Mouse (Mus musculus) hindbrain, postnatal 0 days (tissue): ENCODE measurements around the gene Grb10. TPM values are rescaled to one million over a fixed set of nuclear protein-coding genes. Genes with fewer than 3 reads are reported as not detected.

Experiments
- ATAC-seq: fragments of 200-750 bp; cut with Nextera tagmentation; 2 replicates; pipeline ENCODE4 v1.8.0; 2017; ENCODE audit warnings: mild to moderate bottlenecking, moderate TSS enrichment, moderate library complexity
- DNase-seq: peaks from one replicate; pipeline ENCODE4 v3.0.0-alpha.2; 2015; ENCODE audit warnings: low spot score
- H3K27ac ChIP-seq: fragments of 300-500 bp; sonication (generic); 2 replicates; pipeline ENCODE4 v1.5.1; 2014; ENCODE audit warnings: mild to moderate bottlenecking
- H3K27me3 ChIP-seq: fragments of 300-500 bp; sonication (generic); 2 replicates; pipeline ENCODE4 v1.6.1; 2014; ENCODE audit warnings: low read length, mixed read lengths; ENCODE audit not compliant: insufficient read depth
- H3K36me3 ChIP-seq: fragments of 300-500 bp; sonication (generic); 2 replicates; pipeline ENCODE4 v1.6.1; 2014; ENCODE audit warnings: low read length, mixed read lengths; ENCODE audit not compliant: insufficient read depth
- H3K4me1 ChIP-seq: fragments of 300-500 bp; sonication (generic); 2 replicates; pipeline ENCODE4 v1.6.1; 2014; ENCODE audit warnings: antibody characterized with exemption, low read length, mixed read lengths; ENCODE audit not compliant: insufficient read depth
- H3K4me2 ChIP-seq: fragments of 300-500 bp; sonication (generic); 2 replicates; pipeline ENCODE4 v1.6.1; 2014; ENCODE audit warnings: low read depth, mild to moderate bottlenecking, low read length, moderate library complexity, mixed read lengths
- H3K4me3 ChIP-seq: fragments of 300-500 bp; sonication (generic); 2 replicates; pipeline ENCODE4 v1.5.1; 2014; ENCODE audit warnings: low read length
- H3K9ac ChIP-seq: fragments of 300-500 bp; sonication (generic); replicated peaks from 2 replicates; pipeline ENCODE4 v1.6.1; 2014; ENCODE audit warnings: mild to moderate bottlenecking, low read length, moderate library complexity, mixed read lengths
- H3K9me3 ChIP-seq: fragments of 300-500 bp; sonication (generic); 2 replicates; pipeline ENCODE4 v1.6.1; 2016; ENCODE audit warnings: low read length, mixed read lengths
- CTCF ChIP-seq: IDR thresholded peaks from 2 replicates; pipeline ENCODE4 v1.5.1; 2016; ENCODE audit warnings: antibody characterized with exemption, control low read depth, low read depth
- WGBS: fragments of 180-500 bp; shearing (Covaris S2); extraction: QIAGEN DNeasy Blood & Tissue Kit; methylation state at CpG from one replicate; pipeline ENCODE4 v1.1.7; 2014; 5-methylcytosine and 5-hydroxymethylcytosine counted together
- polyA plus RNA-seq: library from polyadenylated mRNA; unstranded; fragments of >200 nt; fragmentation: Nextera tagmentation; extraction: Ambion mirVana; gene quantifications from 2 replicates; pipeline ENCODE4 v1.2.1, GENCODE M21; 2015
- total RNA-seq: library from RNA; depleted of rRNA; stranded (reverse); fragments of >200 nt; gene quantifications from 2 replicates; pipeline ENCODE4 v1.2.3, GENCODE M21; 2014

Gene Grb10
- total and polyA plus RNA-seq, 2 experiments from 2014 or later, result 48.7 to 111 TPM

- H3K4me3 ChIP-seq, result no peak overlapping the region
- no peak for ATAC-seq
- H3K36me3 ChIP-seq, result no peaks in the 10 kb centered on the region
- H3K9me3 ChIP-seq, result no peaks in the 10 kb centered on the region
- DNase-seq, result no peak
- H3K27me3 ChIP-seq, result no peaks in the 10 kb centered on the region
- H3K4me1 ChIP-seq, result no peaks in the 10 kb centered on the region
- H3K9ac ChIP-seq, result no peak overlapping the region
- 93% methylated on average over 2 of the region's 2 CpGs for WGBS
- H3K27ac ChIP-seq, result no peak overlapping the region
- TF ChIP-seq CTCF, result no peak
- no peak overlapping the region for H3K4me2 ChIP-seq
Observed at GRCm38 (mm10) chr11:11895479-11895878, 143.0 kb downstream of the Grb10 start.

- H3K36me3 ChIP-seq, result no peaks in the 10 kb centered on the region
- WGBS, result 84% methylated on average over 1 of the region's 1 CpGs
- no peak for ATAC-seq
- H3K9me3 ChIP-seq, result no peaks in the 10 kb centered on the region
- no peak overlapping the region for H3K27ac ChIP-seq
- H3K27me3 ChIP-seq, result no peaks in the 10 kb centered on the region
- no peak overlapping the region for H3K4me2 ChIP-seq
- no peak for TF ChIP-seq CTCF
- H3K4me1 ChIP-seq, result no peaks in the 10 kb centered on the region
- H3K9ac ChIP-seq, result no peak overlapping the region
- no peak overlapping the region for H3K4me3 ChIP-seq
- no peak for DNase-seq
Observed at GRCm38 (mm10) chr11:11893769-11894168, 144.7 kb downstream of the Grb10 start.

- Histone ChIP-seq H3K9me3 (no peaks in the 10 kb centered on the region), H3K27ac (no peak overlapping the region), H3K36me3 (no peaks in the 10 kb centered on the region), H3K4me3 (no peak overlapping the region), H3K27me3 (no peaks in the 10 kb centered on the region), H3K4me2 (no peak overlapping the region), H3K4me1 (no peaks in the 10 kb centered on the region), H3K9ac (no peak overlapping the region)
- no peak for ATAC-seq
- 56% methylated on average over 10 of the region's 10 CpGs for WGBS
- DNase-seq, result no peak
- no peak for TF ChIP-seq CTCF
Observed at GRCm38 (mm10) chr11:11892993-11893602, 145.4 kb downstream of the Grb10 start.

GRCm38 (mm10) chr11:11891832-11892231 is 146.7 kb downstream of the Grb10 start:
- no peak overlapping the region for H3K27ac ChIP-seq
- H3K4me1 ChIP-seq, result no peaks in the 10 kb centered on the region
- ATAC-seq (no peak), DNase-seq (no peak)
- H3K9ac ChIP-seq, result no peak overlapping the region
- no peaks in the 10 kb centered on the region for H3K36me3 ChIP-seq
- no peak for TF ChIP-seq CTCF
- no peak overlapping the region for H3K4me3 ChIP-seq
- no peak overlapping the region for H3K4me2 ChIP-seq
- no peaks in the 10 kb centered on the region for H3K9me3 ChIP-seq
- H3K27me3 ChIP-seq, result no peaks in the 10 kb centered on the region

GRCm38 (mm10) chr11:11890139-11890741 is 148.2 kb downstream of the Grb10 start:
- no peak overlapping the region for H3K4me2 ChIP-seq
- no peak for DNase-seq
- 33% methylated on average over 10 of the region's 10 CpGs for WGBS
- H3K9me3 ChIP-seq, result no peaks in the 10 kb centered on the region
- ATAC-seq, result peak; percentile 55; the same call in 1 of the 2 replicates
- no peak overlapping the region for H3K9ac ChIP-seq
- H3K4me1 ChIP-seq, result no peaks in the 10 kb centered on the region
- H3K36me3 ChIP-seq, result no peaks in the 10 kb centered on the region
- no peaks in the 10 kb centered on the region for H3K27me3 ChIP-seq
- H3K4me3 ChIP-seq, result no peak overlapping the region
- no peak for TF ChIP-seq CTCF
- no peak overlapping the region for H3K27ac ChIP-seq

GRCm38 (mm10) chr11:11888727-11889126 is 149.8 kb downstream of the Grb10 start:
- H3K9ac ChIP-seq, result no peak overlapping the region
- DNase-seq (no peak), ATAC-seq (no peak)
- no peak for TF ChIP-seq CTCF
- H3K4me3 ChIP-seq, result no peak overlapping the region
- H3K27me3 ChIP-seq, result no peaks in the 10 kb centered on the region
- 72% methylated on average over 3 of the region's 3 CpGs for WGBS
- H3K4me2 ChIP-seq, result no peak overlapping the region
- no peaks in the 10 kb centered on the region for H3K9me3 ChIP-seq
- no peak overlapping the region for H3K27ac ChIP-seq
- no peaks in the 10 kb centered on the region for H3K4me1 ChIP-seq
- H3K36me3 ChIP-seq, result no peaks in the 10 kb centered on the region

- ATAC-seq (no peak), DNase-seq (no peak)
- no peaks in the 10 kb centered on the region for H3K9me3 ChIP-seq
- no peak for TF ChIP-seq CTCF
- 73% methylated on average over 3 of the region's 3 CpGs for WGBS
- no peaks in the 10 kb centered on the region for H3K27me3 ChIP-seq
- H3K36me3 ChIP-seq, result no peaks in the 10 kb centered on the region
- no peaks in the 10 kb centered on the region for H3K4me1 ChIP-seq
- H3K4me2 ChIP-seq, result no peak overlapping the region
- no peak overlapping the region for H3K4me3 ChIP-seq
- H3K27ac ChIP-seq, result no peak overlapping the region
- H3K9ac ChIP-seq, result no peak overlapping the region
Observed at GRCm38 (mm10) chr11:11888051-11888450, 150.4 kb downstream of the Grb10 start.
